Mouse (Mus musculus): ENCODE measurements around the gene Kcng3. TPM values are rescaled to one million over a fixed set of nuclear protein-coding genes. Genes with fewer than 3 reads are reported as not detected.

Gene Kcng3
- polyA plus RNA-seq, 1 experiment from 2014 or later, result not detected

GRCm38 (mm10) chr17:83538141-83538540 is 93.6 kb downstream of the Kcng3 start:
- Histone ChIP-seq H3K9ac (ENCODE audit: low read length) (no peak overlapping the region), H3K27me3 (ENCODE audit: control insufficient read depth, insufficient read depth, low read length) (no peaks in the 10 kb centered on the region), H3K4me3 (ENCODE audit: low read depth, low read length) (no peak overlapping the region), H3K4me1 (replicated peaks; ENCODE audit: control insufficient read depth, insufficient read depth, low read length) (no peaks in the 10 kb centered on the region), H3K9me3 (ENCODE audit: control insufficient read depth, low read length) (no peaks in the 10 kb centered on the region), H3K27ac (ENCODE audit: low read depth, low read length) (no peak overlapping the region), H3K4me2 (ENCODE audit: low read depth, low read length, severe bottlenecking) (no peak overlapping the region), H3K36me3 (ENCODE audit: control insufficient read depth, insufficient read depth, low read length) (no peaks in the 10 kb centered on the region)
- ATAC-seq (replicated peaks; ENCODE audit: low FRiP score) (no peak), DNase-seq (ENCODE audit: low spot score) (no peak)
- WGBS, result 72% methylated on average over 9 of the region's 9 CpGs

Other genes starting within 250 kb of the Kcng3 start
- gene Cox7a2l, start 114.6 kb downstream of the Kcng3 start, polyA plus RNA-seq (2014; fragmentation: Nextera tagmentation; extraction: Ambion mirVana), result 141 and 155 TPM in 2 replicates
- gene Mta3, start 74.3 kb upstream of the Kcng3 start, polyA plus RNA-seq (2014; fragmentation: Nextera tagmentation; extraction: Ambion mirVana), result 32.9 and 38.4 TPM in 2 replicates
- gene Haao, start 216.1 kb upstream of the Kcng3 start, polyA plus RNA-seq (2014; fragmentation: Nextera tagmentation; extraction: Ambion mirVana), result not detected in 2 replicates

All from forebrain, embryonic 11.5 days (tissue).